In genomic region chr11:111904086-111904485, GRCm38 (mm10) we compare ENCODE assay signal across 13 mouse cellular contexts.
DNase-seq lines count a peak whose midpoint lies in the region; TF ChIP-seq lines count a peak whose summit lies in the region.
"Had no signal": no experiment of that assay in that cellular context is flagged by ENCODE, and none has a peak within 500 bp of the region (broad histone marks: within the 10 kb centered on the region; RNA-seq: fewer than 3 reads in every experiment).

No protein-coding gene starts in this region.

- TF ChIP-seq CTCF in cerebellum, adult 2 months (IDR thresholded peaks at IDR 0.05; ENCODE audit: borderline replicate concordance, insufficient read depth, low read depth, low read length): no peak
- TF ChIP-seq CTCF in layer of hippocampus, adult 2 months (conservative IDR thresholded peaks at IDR 0.05): peak; percentile 63

- H3K4me1 ChIP-seq in cerebellum, adult 2 months (ENCODE audit: control insufficient read depth, insufficient read depth, low read length): no peaks in the 10 kb centered on the region
- H3K4me1 ChIP-seq: forebrain, embryonic 13.5 days had no signal

- no peak overlapping the region for H3K27ac ChIP-seq in cerebellum, adult 2 months (ENCODE audit: insufficient read depth, low read length)
- no peak overlapping the region for H3K27ac ChIP-seq in layer of hippocampus, adult 2 months
- H3K27ac ChIP-seq: forebrain, embryonic 13.5 days; heart, adult 2 months had no signal

- no peaks in the 10 kb centered on the region for H3K27me3 ChIP-seq in cerebellum, adult 2 months (ENCODE audit: control insufficient read depth, insufficient read depth, low read length)
- H3K27me3 ChIP-seq: forebrain, embryonic 13.5 days had no signal

- H3K4me3 ChIP-seq in cerebellum, adult 2 months (replicated peaks; ENCODE audit: insufficient read depth, low read depth, low read length): no peak overlapping the region
- no peak overlapping the region for H3K4me3 ChIP-seq in layer of hippocampus, adult 2 months
- H3K4me3 ChIP-seq: forebrain, embryonic 13.5 days; heart, adult 2 months; myocyte had no signal

- peak; percentile 22 to 27 for DNase-seq in cerebellum, postnatal 14 days
- no peak for DNase-seq in cerebellum, adult 2 months
- DNase-seq in layer of hippocampus, adult 2 months (ENCODE audit: low spot score in 2 of 2): no peak
- DNase-seq in layer of hippocampus, postnatal 25 days (ENCODE audit: extremely low spot score in 1 of 2, low spot score in 1 of 2): no peak
- peak; percentile 3 for DNase-seq in ovary, postnatal 14 days (ENCODE audit: low spot score)
- no peak for DNase-seq in ovary, adult 18-20 months (ENCODE audit: low spot score)
- DNase-seq in retina, embryonic 14.5 days (ENCODE audit: low spot score): peak; percentile 50
- DNase-seq in urinary bladder, adult 2 months (ENCODE audit: low spot score): no peak
- DNase-seq: B cell, adult 2 months; heart, adult 2 months; heart, postnatal 36 days had no signal

- 73% methylated on average over 4 of the region's 4 CpGs for WGBS in cerebellum, adult 2 months

- no peak for TF ChIP-seq POLR2A in cerebellum, adult 2 months (IDR thresholded peaks at IDR 0.05; ENCODE audit: borderline replicate concordance, insufficient read depth, low read length)

Comparison
In these comparisons a context has a peak if more than half of its experiments do, and no peak if none do; other contexts are left out.
1. DNase-seq: peak in cerebellum, postnatal 14 days (2 of 2), ovary, postnatal 14 days (single experiment) and retina, embryonic 14.5 days (single experiment); none in cerebellum, adult 2 months (0 of 2), layer of hippocampus, adult 2 months (0 of 2), layer of hippocampus, postnatal 25 days (0 of 2), ovary, adult 18-20 months (single experiment) and urinary bladder, adult 2 months (single experiment).